Mouse (Mus musculus): Measurements from ENCODE around the gene Sipa1l3. TPM values are rescaled to one million over a fixed set of nuclear protein-coding genes. Genes with fewer than 3 reads are reported as not detected.

Sipa1l3 gene
- polyA plus RNA-seq, 1 experiment = 35.4 TPM

DNA sequence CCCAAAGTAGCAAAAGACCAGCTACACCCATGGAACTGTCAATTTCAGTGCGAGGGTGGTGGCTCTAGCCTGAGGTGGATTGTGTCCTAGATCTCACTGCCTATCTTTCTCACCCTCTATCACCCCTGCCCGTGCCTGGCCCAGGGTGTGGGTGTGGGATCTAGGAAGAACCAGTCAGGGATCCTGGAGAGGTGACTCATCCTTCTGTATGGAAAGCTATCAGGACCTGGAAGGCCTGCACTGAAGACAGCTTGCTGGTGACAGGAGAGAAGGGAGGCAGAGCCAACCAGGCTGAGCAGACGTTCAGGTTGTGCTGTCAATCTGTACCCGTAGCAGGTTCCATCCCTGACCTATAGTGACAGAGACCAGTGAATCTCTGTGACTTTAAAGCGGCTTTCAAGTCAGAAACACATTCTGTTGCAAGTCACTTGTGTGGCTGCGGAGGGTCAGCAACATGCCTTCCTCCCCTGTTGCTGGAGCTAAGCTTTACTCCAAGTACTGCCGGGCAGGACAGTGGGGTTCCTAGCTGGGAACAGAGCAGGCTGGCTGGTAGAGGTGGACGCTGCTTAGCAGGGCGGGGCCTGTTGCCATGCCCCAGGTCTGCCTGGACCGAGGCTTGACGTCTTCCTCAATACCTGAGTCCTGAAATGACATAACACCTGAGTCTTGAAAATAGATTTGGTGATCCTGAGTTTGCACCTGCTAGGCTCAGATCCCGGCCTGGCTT is 122.1 kb downstream of the Sipa1l3 start:
- Histone ChIP-seq H3K4me3 (ENCODE audit: insufficient read depth, low read length) (no peak overlapping the region), H3K4me1 (ENCODE audit: control insufficient read depth, insufficient read depth, low read length) (no peaks in the 10 kb centered on the region), H3K27ac (ENCODE audit: insufficient read depth, low read length) (no peak overlapping the region)
- TF ChIP-seq CTCF (IDR thresholded peaks at IDR 0.05; ENCODE audit: extremely low read depth, insufficient read depth, low read length) (no peak), POLR2A (IDR thresholded peaks at IDR 0.05; ENCODE audit: extremely low read depth, insufficient read depth, low read length) (no peak)

DNA sequence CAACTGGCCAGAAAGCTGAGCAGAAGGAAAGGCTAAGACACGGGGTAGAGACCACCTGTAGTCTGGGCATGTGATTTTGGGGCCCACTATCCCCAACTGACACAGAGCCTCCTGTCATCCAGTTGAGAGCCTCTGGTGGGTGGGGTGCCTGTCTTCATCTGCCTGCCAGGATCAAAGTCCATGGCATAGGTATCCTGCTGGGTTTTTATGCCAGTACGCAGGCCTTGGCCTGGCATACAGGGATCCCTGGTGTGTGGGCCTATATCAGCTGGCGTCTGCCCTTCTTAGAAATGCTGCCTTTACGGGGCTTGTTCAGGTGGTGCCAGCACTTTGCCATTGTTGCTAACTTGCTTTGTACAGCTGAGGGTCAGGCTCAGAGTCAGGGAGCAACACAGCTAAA is 123.3 kb downstream of the Sipa1l3 start:
- no peak overlapping the region for H3K27ac ChIP-seq (ENCODE audit: insufficient read depth, low read length)
- H3K4me3 ChIP-seq (ENCODE audit: insufficient read depth, low read length) = no peak overlapping the region
- TF ChIP-seq CTCF (IDR thresholded peaks at IDR 0.05; ENCODE audit: extremely low read depth, insufficient read depth, low read length) = no peak
- no peak for TF ChIP-seq POLR2A (IDR thresholded peaks at IDR 0.05; ENCODE audit: extremely low read depth, insufficient read depth, low read length)
- no peaks in the 10 kb centered on the region for H3K4me1 ChIP-seq (ENCODE audit: control insufficient read depth, insufficient read depth, low read length)

- Histone ChIP-seq H3K4me1 (ENCODE audit: control insufficient read depth, insufficient read depth, low read length) (no peaks in the 10 kb centered on the region), H3K27ac (ENCODE audit: insufficient read depth, low read length) (no peak overlapping the region), H3K4me3 (ENCODE audit: insufficient read depth, low read length) (no peak overlapping the region)
- TF ChIP-seq CTCF (IDR thresholded peaks at IDR 0.05; ENCODE audit: extremely low read depth, insufficient read depth, low read length) (no peak), POLR2A (IDR thresholded peaks at IDR 0.05; ENCODE audit: extremely low read depth, insufficient read depth, low read length) (no peak)
Measured at GRCm38 (mm10) chr7:29393292-29393691, 125.1 kb downstream of the Sipa1l3 start.

GRCm38 (mm10) chr7:29392805-29393204 is 125.6 kb downstream of the Sipa1l3 start:
- Histone ChIP-seq H3K4me3 (ENCODE audit: insufficient read depth, low read length) (no peak overlapping the region), H3K4me1 (ENCODE audit: control insufficient read depth, insufficient read depth, low read length) (no peaks in the 10 kb centered on the region), H3K27ac (ENCODE audit: insufficient read depth, low read length) (no peak overlapping the region)
- TF ChIP-seq POLR2A (IDR thresholded peaks at IDR 0.05; ENCODE audit: extremely low read depth, insufficient read depth, low read length) (no peak), CTCF (IDR thresholded peaks at IDR 0.05; ENCODE audit: extremely low read depth, insufficient read depth, low read length) (no peak)

- no peak overlapping the region for H3K27ac ChIP-seq (ENCODE audit: insufficient read depth, low read length)
- H3K4me1 ChIP-seq (ENCODE audit: control insufficient read depth, insufficient read depth, low read length) = no peaks in the 10 kb centered on the region; the same call in 1 of the 2 replicates
- no peak for TF ChIP-seq CTCF (IDR thresholded peaks at IDR 0.05; ENCODE audit: extremely low read depth, insufficient read depth, low read length)
- TF ChIP-seq POLR2A (IDR thresholded peaks at IDR 0.05; ENCODE audit: extremely low read depth, insufficient read depth, low read length) = no peak
- no peak overlapping the region for H3K4me3 ChIP-seq (ENCODE audit: insufficient read depth, low read length)
Measured at GRCm38 (mm10) chr7:29391761-29392512, 126.5 kb downstream of the Sipa1l3 start.

DNA sequence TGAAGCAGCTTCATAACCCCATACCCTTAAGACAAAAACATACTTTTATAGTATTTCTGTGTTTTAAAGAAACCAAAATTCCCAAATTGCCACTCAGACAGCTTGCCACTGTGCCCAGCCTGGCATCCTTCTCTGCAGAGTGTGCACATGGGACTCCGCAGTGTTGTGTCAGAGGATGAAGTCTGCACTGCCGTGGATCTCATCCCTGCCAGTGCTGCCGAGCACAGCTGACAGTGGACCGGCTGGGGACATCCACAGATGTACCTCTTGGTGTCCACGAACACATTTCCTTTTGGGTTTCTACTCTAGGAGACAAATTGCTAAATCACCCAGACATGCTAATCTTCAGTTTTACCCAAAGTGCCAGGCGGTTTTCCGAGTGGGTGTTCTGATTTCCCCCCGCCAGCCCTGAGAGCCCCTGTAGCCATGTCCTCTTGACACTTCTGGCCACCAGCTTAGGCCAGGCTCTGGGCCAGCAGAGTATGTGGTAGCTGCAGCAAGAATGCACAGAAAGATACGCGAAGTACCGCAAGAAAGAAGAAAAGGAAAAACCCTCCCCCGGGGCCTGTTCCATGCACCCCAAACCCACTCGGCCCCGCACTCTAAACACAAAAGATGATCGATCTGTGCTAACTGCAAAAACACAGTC is 127.2 kb downstream of the Sipa1l3 start:
- Histone ChIP-seq H3K4me3 (ENCODE audit: insufficient read depth, low read length) (no peak overlapping the region), H3K4me1 (ENCODE audit: control insufficient read depth, insufficient read depth, low read length) (no peaks in the 10 kb centered on the region; the same call in 1 of the 2 replicates), H3K27ac (ENCODE audit: insufficient read depth, low read length) (no peak overlapping the region)
- TF ChIP-seq POLR2A (IDR thresholded peaks at IDR 0.05; ENCODE audit: extremely low read depth, insufficient read depth, low read length) (no peak), CTCF (IDR thresholded peaks at IDR 0.05; ENCODE audit: extremely low read depth, insufficient read depth, low read length) (no peak)

DNA sequence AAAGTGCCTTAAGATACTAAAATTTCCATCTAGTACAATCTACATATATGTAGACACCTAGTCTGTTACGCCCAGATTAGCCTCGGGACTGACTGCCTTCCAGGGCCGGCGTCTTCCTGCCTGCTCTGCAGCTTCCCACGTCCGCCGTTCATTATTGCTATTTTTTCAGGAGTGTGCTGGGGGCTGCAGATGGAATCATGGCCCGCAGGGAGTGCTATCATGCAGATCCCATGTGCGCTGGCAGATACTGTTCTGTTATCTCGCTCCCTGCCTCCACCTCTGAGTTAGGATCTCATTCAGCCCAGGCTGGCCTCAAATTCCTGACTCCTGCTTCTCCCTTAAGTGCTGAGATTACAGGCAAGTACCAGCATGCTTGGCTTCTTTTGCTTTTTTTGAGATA is 128.2 kb downstream of the Sipa1l3 start:
- Histone ChIP-seq H3K27ac (ENCODE audit: insufficient read depth, low read length) (no peak overlapping the region), H3K4me1 (ENCODE audit: control insufficient read depth, insufficient read depth, low read length) (no peaks in the 10 kb centered on the region; the same call in 1 of the 2 replicates), H3K4me3 (ENCODE audit: insufficient read depth, low read length) (no peak overlapping the region)
- no peak for TF ChIP-seq POLR2A (IDR thresholded peaks at IDR 0.05; ENCODE audit: extremely low read depth, insufficient read depth, low read length)
- TF ChIP-seq CTCF (IDR thresholded peaks at IDR 0.05; ENCODE audit: extremely low read depth, insufficient read depth, low read length) = no peak

GRCm38 (mm10) chr7:29387524-29388068 is 130.8 kb downstream of the Sipa1l3 start:
- Histone ChIP-seq H3K4me3 (ENCODE audit: insufficient read depth, low read length) (no peak overlapping the region), H3K27ac (ENCODE audit: insufficient read depth, low read length) (0 out of 2 replicates have a peak overlapping the region, but pooled peaks have one; percentile 21), H3K4me1 (ENCODE audit: control insufficient read depth, insufficient read depth, low read length) (no peaks in the 10 kb centered on the region; the same call in 1 of the 2 replicates)
- TF ChIP-seq POLR2A (IDR thresholded peaks at IDR 0.05; ENCODE audit: extremely low read depth, insufficient read depth, low read length) = no peak
- TF ChIP-seq CTCF (IDR thresholded peaks at IDR 0.05; ENCODE audit: extremely low read depth, insufficient read depth, low read length) = no peak

DNA sequence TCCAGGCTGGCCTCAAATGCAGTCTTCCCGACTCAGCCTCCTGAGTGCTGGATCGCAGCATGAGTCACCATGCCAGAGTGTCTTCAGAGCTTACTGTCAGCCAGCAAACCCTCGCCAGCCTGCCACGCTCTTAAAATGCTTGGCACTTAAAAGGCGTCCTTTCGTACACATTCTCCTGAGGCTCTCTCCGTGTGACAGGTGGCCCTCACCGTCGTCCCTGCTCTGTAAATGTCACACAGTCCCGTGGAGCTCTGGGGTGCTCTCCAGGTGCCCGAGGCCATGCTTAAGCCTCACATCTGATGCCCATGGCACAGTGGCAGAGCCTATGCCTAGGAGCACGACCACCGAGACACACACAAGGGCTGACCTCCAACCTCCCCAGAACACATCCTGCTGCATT is 132.1 kb downstream of the Sipa1l3 start:
- TF ChIP-seq CTCF (IDR thresholded peaks at IDR 0.05; ENCODE audit: extremely low read depth, insufficient read depth, low read length) (no peak), POLR2A (IDR thresholded peaks at IDR 0.05; ENCODE audit: extremely low read depth, insufficient read depth, low read length) (no peak)
- Histone ChIP-seq H3K27ac (ENCODE audit: insufficient read depth, low read length) (no peak overlapping the region), H3K4me3 (ENCODE audit: insufficient read depth, low read length) (no peak overlapping the region), H3K4me1 (ENCODE audit: control insufficient read depth, insufficient read depth, low read length) (no peaks in the 10 kb centered on the region; the same call in 1 of the 2 replicates)

Measured in cortical plate, adult 2 months (tissue).